Mouse (Mus musculus): ENCODE measurements around the gene Pikfyve.
A peak's percentile ranks its signal among the peaks of the same experiment; 100 is the strongest.

- peak; percentile 39; the same call in 1 of the 2 replicates for TF ChIP-seq CTCF (IDR thresholded peaks at IDR 0.05; ENCODE audit: extremely low read depth, insufficient read depth, insufficient read length, insufficient replicate concordance)
- TF ChIP-seq POLR2A (IDR thresholded peaks at IDR 0.05; ENCODE audit: low read depth, low read length), result peak; percentile 52; the same call in 1 of the 2 replicates
Observed at GRCm38 (mm10) chr1:65178902-65179432, 7.5 kb upstream of the Pikfyve start.
